Mouse (Mus musculus) cerebellum, adult 2 months (tissue): ENCODE measurements around the gene Psd.

Experiments
- CTCF ChIP-seq: fragments of 200-500 bp; IDR thresholded peaks from 2 replicates; pipeline ENCODE4 v1.5.1; 2011; ENCODE audit warnings: low read depth, mild to moderate bottlenecking, control low read depth, low read length, moderate library complexity, borderline replicate concordance; ENCODE audit not compliant: insufficient read depth
- POLR2A ChIP-seq: fragments of 200-500 bp; IDR thresholded peaks from 2 replicates; pipeline ENCODE4 v1.6.1; 2011; ENCODE audit warnings: low read length, control low read depth, borderline replicate concordance; ENCODE audit not compliant: insufficient read depth

DNA sequence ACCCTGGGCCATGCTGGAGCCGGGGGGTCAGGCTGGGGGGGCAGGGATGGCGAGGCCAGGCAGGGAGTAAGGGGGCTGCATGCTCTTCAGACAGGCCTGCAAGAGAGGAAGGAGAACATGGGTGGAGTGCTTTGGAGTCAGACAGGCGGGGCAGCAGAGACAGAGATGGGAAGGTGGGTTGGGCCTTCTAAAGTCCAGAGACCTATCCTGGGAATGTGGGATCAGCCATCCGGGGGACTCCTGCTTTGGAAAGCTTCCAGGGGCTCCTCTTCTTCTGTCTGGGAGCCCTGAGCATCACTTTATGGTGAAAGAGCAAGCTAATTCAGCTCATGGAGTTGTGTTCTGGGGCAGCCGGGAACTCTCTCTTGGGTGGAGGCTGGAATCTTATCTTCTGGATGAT lies 2.0 kb downstream of the Psd start:
- TF ChIP-seq CTCF: no peak
- no peak for TF ChIP-seq POLR2A
